Mouse (Mus musculus) CH12.LX (cell line): ENCODE results near the gene Amigo1. TPM values are rescaled to one million over a fixed set of nuclear protein-coding genes. Genes with fewer than 3 reads are reported as not detected.

Experiments
- DNase-seq: peaks from one replicate; pipeline ENCODE4 v3.0.0-alpha.2; 2013; ENCODE audit errors: extremely low read depth
- H3K27ac ChIP-seq: 2 replicates; pipeline ENCODE4 v1.5.1; 2012; ENCODE audit warnings: low read depth, mild to moderate bottlenecking, control low read depth, moderate library complexity; ENCODE audit not compliant: insufficient read depth
- H3K27me3 ChIP-seq: replicated peaks from 2 replicates; pipeline ENCODE3; 2012; ENCODE audit warnings: inconsistent platforms
- H3K36me3 ChIP-seq, 2 experiments: replicated peaks in 1 of 2; 2 replicates each; pipeline versions ENCODE3 to v1.6.1; 2012; ENCODE audit warnings: inconsistent platforms in 1 of 2, low read length in 1 of 2, mild to moderate bottlenecking in 1 of 2, mixed read lengths in 1 of 2, moderate library complexity in 1 of 2; ENCODE audit not compliant: control insufficient read depth in 1 of 2, insufficient read depth in 1 of 2
- H3K4me1 ChIP-seq, 2 experiments: 2 replicates each; pipeline ENCODE4 v1.6.1; 2012; ENCODE audit warnings: inconsistent platforms in 1 of 2, moderate library complexity in 1 of 2; ENCODE audit not compliant: insufficient read depth in 2 of 2, control insufficient read depth in 1 of 2
- H3K4me2 ChIP-seq: 2 replicates; pipeline ENCODE4 v1.6.1; 2012; ENCODE audit warnings: low read depth, mild to moderate bottlenecking, control low read depth; ENCODE audit not compliant: poor library complexity, insufficient read depth, severe bottlenecking
- H3K4me3 ChIP-seq, 3 experiments: fragments of 150-350 bp in 1 of 3; sonication (generic) in 1 of 3; replicated peaks in 1 of 3; 2 replicates each; pipeline versions ENCODE3 to v1.5.1; 2011 to 2012; ENCODE audit warnings: low read depth in 2 of 3, low read length in 2 of 3, mild to moderate bottlenecking in 2 of 3, moderate library complexity in 2 of 3, control low read depth in 1 of 3, improper control_type of control experiment in 1 of 3, inconsistent platforms in 1 of 3, mixed read lengths in 1 of 3; ENCODE audit not compliant: poor library complexity in 1 of 3
- H3K79me2 ChIP-seq: replicated peaks from 2 replicates; pipeline ENCODE4 v1.6.1; 2012; ENCODE audit warnings: mild to moderate bottlenecking, moderate library complexity; ENCODE audit not compliant: control insufficient read depth, poor library complexity, insufficient read depth, severe bottlenecking; ENCODE audit errors: extremely low read depth
- H3K9ac ChIP-seq: 2 replicates; pipeline ENCODE4 v1.6.1; 2012; ENCODE audit warnings: low read depth, mild to moderate bottlenecking, control low read depth, moderate library complexity; ENCODE audit not compliant: insufficient read depth
- H3K9me3 ChIP-seq: replicated peaks from 2 replicates; pipeline ENCODE3; 2012; ENCODE audit warnings: low read length, inconsistent platforms, mixed read lengths
- BHLHE40 ChIP-seq: IDR thresholded peaks from 2 replicates; pipeline ENCODE4 v1.6.1; 2011; ENCODE audit warnings: mild to moderate bottlenecking, low read depth, low read length, improper control_type of control experiment
- CHD1 ChIP-seq: IDR thresholded peaks from 2 replicates; pipeline ENCODE4 v1.6.1; 2012; ENCODE audit warnings: low read depth, low read length, improper control_type of control experiment, inconsistent platforms
- CTCF ChIP-seq, 2 experiments: IDR thresholded peaks in 1 of 2; conservative IDR thresholded peaks in 1 of 2; 2 replicates each; pipeline ENCODE4 v1.5.1; 2011 to 2012; ENCODE audit warnings: low read depth in 2 of 2, low read length in 2 of 2, improper control_type of control experiment in 1 of 2, inconsistent platforms in 1 of 2, mild to moderate bottlenecking in 1 of 2, moderate library complexity in 1 of 2
- IRF4 ChIP-seq: IDR thresholded peaks from 2 replicates; pipeline ENCODE4 v1.6.1; 2014; ENCODE audit warnings: low read depth, mild to moderate bottlenecking, inconsistent platforms, low read length, improper control_type of control experiment
- JUN ChIP-seq: IDR thresholded peaks from 2 replicates; pipeline ENCODE4 v1.6.1; 2011; ENCODE audit warnings: low read depth, mild to moderate bottlenecking, low read length, improper control_type of control experiment, moderate library complexity; ENCODE audit not compliant: insufficient read depth
- JUND ChIP-seq: conservative IDR thresholded peaks from 2 replicates; pipeline ENCODE4 v1.6.1; 2011; ENCODE audit warnings: low read depth, low read length, improper control_type of control experiment
- MAX ChIP-seq: IDR thresholded peaks from 2 replicates; pipeline ENCODE4 v1.6.1; 2011; ENCODE audit warnings: low read length, improper control_type of control experiment
- MAZ ChIP-seq: IDR thresholded peaks from 2 replicates; pipeline ENCODE4 v1.6.1; 2012; ENCODE audit warnings: low read depth, mild to moderate bottlenecking, inconsistent platforms, low read length, improper control_type of control experiment, moderate library complexity
- MEF2A ChIP-seq: IDR thresholded peaks from 2 replicates; pipeline ENCODE4 v1.6.1; 2014; ENCODE audit warnings: low read depth, mild to moderate bottlenecking, inconsistent platforms, low read length, improper control_type of control experiment, borderline replicate concordance
- MXI1 ChIP-seq: IDR thresholded peaks from 2 replicates; pipeline ENCODE4 v1.6.1; 2011; ENCODE audit warnings: mild to moderate bottlenecking, low read depth, low read length, improper control_type of control experiment
- NELFE ChIP-seq: IDR thresholded peaks from 2 replicates; pipeline ENCODE4 v1.6.1; 2011; ENCODE audit warnings: low read depth, low read length, improper control_type of control experiment
- NRF1 ChIP-seq: IDR thresholded peaks from 2 replicates; pipeline ENCODE4 v1.6.1; 2014; ENCODE audit warnings: low read depth, mild to moderate bottlenecking, inconsistent platforms, low read length, improper control_type of control experiment, moderate library complexity
- PAX5 ChIP-seq: IDR thresholded peaks from 2 replicates; pipeline ENCODE4 v1.6.1; 2012; ENCODE audit warnings: low read length, inconsistent platforms, mixed read lengths
- POLR2AphosphoS2 ChIP-seq: IDR thresholded peaks from 2 replicates; pipeline ENCODE4 v1.6.1; 2011; ENCODE audit warnings: low read depth, low read length, improper control_type of control experiment
- RAD21 ChIP-seq: IDR thresholded peaks from 2 replicates; pipeline ENCODE4 v1.6.1; 2011; ENCODE audit warnings: low read depth, mild to moderate bottlenecking, low read length, improper control_type of control experiment, moderate library complexity
- SIN3A ChIP-seq: IDR thresholded peaks from 2 replicates; pipeline ENCODE4 v1.6.1; 2012; ENCODE audit warnings: low read length, improper control_type of control experiment, inconsistent platforms
- SMC3 ChIP-seq: IDR thresholded peaks from 2 replicates; pipeline ENCODE4 v1.6.1; 2011; ENCODE audit warnings: low read depth, low read length, improper control_type of control experiment
- TBP ChIP-seq: conservative IDR thresholded peaks from 2 replicates; pipeline ENCODE4 v1.6.1; 2011; ENCODE audit warnings: low read depth, low read length, improper control_type of control experiment
- TCF12 ChIP-seq: IDR thresholded peaks from 2 replicates; pipeline ENCODE4 v1.6.1; 2014; ENCODE audit warnings: low read depth, mild to moderate bottlenecking, inconsistent platforms, low read length, improper control_type of control experiment
- USF1 ChIP-seq: IDR thresholded peaks from 2 replicates; pipeline ENCODE4 v1.6.1; 2014; ENCODE audit warnings: low read depth, mild to moderate bottlenecking, inconsistent platforms, low read length, improper control_type of control experiment
- ZC3H11A ChIP-seq: IDR thresholded peaks from 2 replicates; pipeline ENCODE4 v1.6.1; 2012; ENCODE audit warnings: low read depth, mild to moderate bottlenecking, inconsistent platforms, low read length, improper control_type of control experiment
- dilution Hi-C: fragments of 300-500 bp; cut with MboI; formaldehyde crosslinking; loops from 2 replicates; pipeline ENCODE4 v1.14.3; 2020; ENCODE audit warnings: low sequenced_read_pairs; ENCODE audit not compliant: extremely low pct_unique_long_range_greater_than_20kb, extremely low pct_ligation_motif_present
- in situ Hi-C: fragments of 300-500 bp; cut with MboI; formaldehyde crosslinking; loops from 3 replicates; pipeline ENCODE4 v1.14.3; 2019; ENCODE audit warnings: low sequenced_read_pairs, low pct_ligation_motif_present, low pct_unique_long_range_greater_than_20kb, mixed read lengths
- polyA plus RNA-seq: library from polyadenylated mRNA; unstranded; fragments of >175 nt; gene quantifications from 2 replicates; pipeline ENCODE4 v1.2.1, GENCODE M21; 2012; ENCODE audit warnings: low read depth; ENCODE audit not compliant: insufficient read length
- total RNA-seq, 2 experiments: library from RNA; depleted of rRNA; stranded (reverse); fragments of 300-350 nt in 1 of 2; fragments of >200 nt in 1 of 2; gene quantifications; 2 replicates each; pipeline ENCODE4 v1.2.3; 2012 to 2014

Amigo1 gene
- total and polyA plus RNA-seq, 3 experiments: 0.21 to 0.59 TPM; not detected in 1

DNA sequence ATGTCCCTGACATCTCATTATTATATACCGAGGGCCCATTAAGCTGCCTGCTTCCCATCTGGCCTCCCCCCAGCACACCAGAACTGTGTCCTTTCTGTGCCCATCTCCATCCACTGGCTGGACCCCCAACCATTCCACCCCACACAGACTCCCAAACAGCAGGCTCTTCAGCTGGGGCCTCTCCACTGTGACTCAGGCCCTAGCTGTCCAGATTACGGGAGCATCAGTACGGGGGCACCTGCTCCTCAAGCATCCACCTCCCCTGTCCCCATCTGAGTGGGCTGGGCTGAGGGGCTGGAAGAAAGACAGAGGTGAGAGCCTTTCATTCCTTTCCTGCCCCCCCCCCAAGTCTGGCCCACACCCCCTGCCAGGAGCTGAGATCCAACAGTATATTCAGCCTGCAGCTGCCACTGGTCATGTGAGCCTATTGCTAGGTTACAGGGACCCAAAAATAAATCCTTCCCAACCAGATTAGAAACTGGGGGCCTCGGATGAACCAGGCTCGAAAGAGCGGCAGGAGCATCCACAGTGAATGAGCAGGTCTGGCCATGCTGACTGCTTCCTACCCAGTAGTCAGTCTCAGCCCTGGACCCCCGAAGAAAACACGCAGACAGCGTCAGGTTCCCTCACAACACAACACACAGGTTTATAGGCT lies 27.6 kb upstream of the Amigo1 start:
- no peaks in the 10 kb centered on the region for H3K9me3 ChIP-seq
- H3K4me2 ChIP-seq: no peak overlapping the region
- no peak overlapping the region for H3K9ac ChIP-seq
- no peak overlapping the region for H3K4me3 ChIP-seq
- peaks cover under 1 to 4% of the 10 kb centered on the region in 2 experiments; a peak in 2 of 4 replicates for H3K4me1 ChIP-seq
- no peaks in the 10 kb centered on the region for H3K36me3 ChIP-seq
- no peaks in the 10 kb centered on the region for H3K79me2 ChIP-seq
- H3K27me3 ChIP-seq: peaks cover 19% of the 10 kb centered on the region
- in situ Hi-C loops: no loop called here
- DNase-seq: no peak
- no peak overlapping the region for H3K27ac ChIP-seq
- no peak for TF ChIP-seq MXI1
- TF ChIP-seq JUN: no peak
- dilution Hi-C loops: no loop called here

DNA sequence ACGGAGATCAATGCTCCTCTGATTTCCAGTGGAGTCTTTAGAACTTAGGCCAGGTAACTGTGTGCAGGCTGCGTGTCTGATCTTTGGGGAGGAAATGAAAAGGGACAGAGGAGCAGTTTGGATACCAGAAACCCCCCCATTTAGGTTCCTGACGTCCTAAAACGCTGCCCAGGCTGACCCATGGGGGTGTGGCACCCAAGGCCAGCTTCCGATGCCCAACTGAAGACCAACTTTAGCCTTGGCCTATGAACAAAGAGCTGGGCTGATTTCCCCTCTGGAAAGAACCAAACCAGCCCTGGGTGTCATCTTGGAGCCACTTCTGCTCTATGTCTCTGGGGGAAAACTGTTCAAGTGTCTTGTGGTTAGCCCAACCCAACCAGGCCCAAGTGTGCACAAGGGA lies 22.0 kb upstream of the Amigo1 start:
- H3K36me3 ChIP-seq: no peaks in the 10 kb centered on the region
- in situ Hi-C loops (loop anchor here (10.0 kb wide), 2 partner anchors 91 to 221 kb away; partner anchors contain the start of genes Psma5 and Psrc1), dilution Hi-C loops (no loop called here)
- no peak overlapping the region for H3K27ac ChIP-seq
- H3K9me3 ChIP-seq: no peaks in the 10 kb centered on the region
- no peaks in the 10 kb centered on the region for H3K79me2 ChIP-seq
- H3K4me1 ChIP-seq: peaks cover 27 to 53% of the 10 kb centered on the region in 2 experiments
- TF ChIP-seq RAD21: no peak
- H3K27me3 ChIP-seq: peaks cover 14% of the 10 kb centered on the region
- no peak overlapping the region for H3K4me2 ChIP-seq
- H3K9ac ChIP-seq: no peak overlapping the region
- DNase-seq: no peak
- H3K4me3 ChIP-seq: no peak overlapping the region

DNA sequence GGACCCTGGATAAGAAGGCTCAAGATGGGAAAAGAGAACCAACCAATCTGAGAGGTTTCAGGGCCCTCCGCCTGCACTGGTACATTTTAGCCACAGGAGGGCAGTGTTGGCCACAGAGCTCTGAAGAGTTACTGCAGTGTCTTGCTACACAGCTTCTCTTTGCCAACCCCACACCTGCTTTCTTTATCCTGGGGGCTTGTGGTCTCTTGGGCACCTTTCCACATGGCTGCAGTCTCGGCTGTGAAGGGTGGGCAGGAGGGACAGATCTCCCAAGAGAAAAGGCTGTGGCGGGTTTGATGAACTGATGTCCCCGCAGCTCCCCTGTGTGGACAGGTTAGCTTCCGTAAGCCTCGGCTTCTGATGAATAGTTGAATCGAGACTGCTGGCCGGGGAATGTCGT lies 21.3 kb upstream of the Amigo1 start:
- dilution Hi-C loops: no loop called here
- peak; percentile 23; the same call in 1 of the 2 replicates for TF ChIP-seq MEF2A
- peak; percentile 40; the same call in 1 of the 2 replicates for TF ChIP-seq NRF1
- peak; percentile 47; the same call in 1 of the 2 replicates for TF ChIP-seq TCF12
- TF ChIP-seq SMC3: peak; percentile 88
- 0 out of 2 replicates have a peak, but pooled peaks have one; percentile 17 for TF ChIP-seq IRF4
- no peak for TF ChIP-seq TBP
- no peak for TF ChIP-seq JUND
- no peak for TF ChIP-seq CHD1
- TF ChIP-seq USF1: no peak
- TF ChIP-seq RAD21: peak; percentile 95
- TF ChIP-seq SIN3A: peak; percentile 49; the same call in 1 of the 2 replicates
- 0 out of 2 replicates have a peak, but pooled peaks have one; percentile 10 for TF ChIP-seq BHLHE40
- 0 out of 2 replicates have a peak, but pooled peaks have one; percentile 26 for TF ChIP-seq MAX
- TF ChIP-seq JUN: no peak
- no peak for TF ChIP-seq POLR2AphosphoS2
- peak; percentile 42; the same call in 1 of the 2 replicates for TF ChIP-seq MAZ
- no peak for TF ChIP-seq PAX5
- TF ChIP-seq NELFE: 0 out of 2 replicates have a peak, but pooled peaks have one; percentile 43
- peak; percentile 89 to 96 for TF ChIP-seq CTCF (conservative IDR thresholded peaks at IDR 0.05 in 1 of 2, IDR thresholded peaks at IDR 0.05 in 1 of 2; ENCODE audit: low read depth in 2 of 2, low read length in 2 of 2)
- TF ChIP-seq ZC3H11A: peak; percentile 58
- no peak; the same call in 1 of the 2 replicates for TF ChIP-seq MXI1
- in situ Hi-C loops: loop anchor here (5.0 to 10.0 kb wide), 3 partner anchors 42 to 220 kb away; partner anchors contain the start of genes Psma5 and Psrc1

More for the DNA sequence above, 21.3 kb upstream of the Amigo1 start:
- Histone ChIP-seq H3K4me3 (peak overlapping the region in 1 of 3 experiments; percentile 4), H3K4me2 (no peak overlapping the region; the same call in 1 of the 2 replicates), H3K9ac (no peak overlapping the region), H3K27ac (no peak overlapping the region), H3K9me3 (no peaks in the 10 kb centered on the region), H3K36me3 (no peaks in the 10 kb centered on the region), H3K4me1 (peaks cover 27 to 58% of the 10 kb centered on the region in 2 experiments), H3K27me3 (peaks cover 14% of the 10 kb centered on the region), H3K79me2 (no peaks in the 10 kb centered on the region)
- peak; percentile 85 for DNase-seq
